Mouse (Mus musculus) midbrain, embryonic 11.5 days (tissue): ENCODE results near the gene Rnf40. TPM values are rescaled to one million over a fixed set of nuclear protein-coding genes. Genes with fewer than 3 reads are reported as not detected.
A peak's percentile ranks its signal among the peaks of the same experiment; 100 is the strongest.

Source experiments
- ATAC-seq: fragments of 200-750 bp; cut with Nextera tagmentation; 2 replicates; pipeline ENCODE4 v1.8.0; 2017; ENCODE audit warnings: moderate TSS enrichment, moderate library complexity; ENCODE audit not compliant: low FRiP score
- DNase-seq: peaks from one replicate; pipeline ENCODE4 v3.0.0; 2015; ENCODE audit warnings: low spot score; ENCODE audit errors: missing footprints
- H3K27ac ChIP-seq: fragments of 300-500 bp; sonication (generic); 2 replicates; pipeline ENCODE4 v1.5.1; 2014; ENCODE audit warnings: low read depth, low read length
- H3K27me3 ChIP-seq: fragments of 300-500 bp; sonication (generic); 2 replicates; pipeline ENCODE4 v1.6.1; 2014; ENCODE audit warnings: mild to moderate bottlenecking, low read length, moderate library complexity, mixed read lengths; ENCODE audit not compliant: control insufficient read depth, insufficient read depth
- H3K36me3 ChIP-seq: fragments of 300-500 bp; sonication (generic); 2 replicates; pipeline ENCODE4 v1.6.1; 2014; ENCODE audit warnings: mild to moderate bottlenecking, low read length, moderate library complexity, mixed read lengths; ENCODE audit not compliant: control insufficient read depth, insufficient read depth
- H3K4me1 ChIP-seq: fragments of 300-500 bp; sonication (generic); 2 replicates; pipeline ENCODE4 v1.6.1; 2014; ENCODE audit warnings: low read length; ENCODE audit not compliant: control insufficient read depth, insufficient read depth
- H3K4me2 ChIP-seq: fragments of 300-500 bp; sonication (generic); 2 replicates; pipeline ENCODE4 v1.6.1; 2014; ENCODE audit warnings: mild to moderate bottlenecking, moderate library complexity
- H3K4me3 ChIP-seq: fragments of 300-500 bp; sonication (generic); 2 replicates; pipeline ENCODE4 v1.5.1; 2014; ENCODE audit warnings: low read depth, low read length
- H3K9ac ChIP-seq: fragments of 300-500 bp; sonication (generic); 2 replicates; pipeline ENCODE4 v1.6.1; 2014; ENCODE audit warnings: low read length
- H3K9me3 ChIP-seq: fragments of 300-500 bp; sonication (generic); 2 replicates; pipeline ENCODE4 v1.6.1; 2016; ENCODE audit warnings: low read length; ENCODE audit not compliant: control insufficient read depth
- WGBS: fragments of 180-500 bp; shearing (Covaris S2); extraction: QIAGEN DNeasy Blood & Tissue Kit; methylation state at CpG from one replicate; pipeline ENCODE4 v1.1.7; 2014; 5-methylcytosine and 5-hydroxymethylcytosine counted together
- polyA plus RNA-seq: library from polyadenylated mRNA; unstranded; fragments of >200 nt; fragmentation: Nextera tagmentation; extraction: Ambion mirVana; gene quantifications from 2 replicates; pipeline ENCODE4 v1.2.1, GENCODE M21; 2014

Rnf40 gene
- polyA plus RNA-seq, 1 experiment from 2014 or later, result 39.2 TPM

- H3K4me2 ChIP-seq, result no peak overlapping the region
- WGBS, result 75% methylated on average over 2 of the region's 3 CpGs
- H3K27me3 ChIP-seq, result no peaks in the 10 kb centered on the region
These were observed 63.1 kb downstream of the Rnf40 start for GRCm38 (mm10) chr7:127651624-127652023.

DNA sequence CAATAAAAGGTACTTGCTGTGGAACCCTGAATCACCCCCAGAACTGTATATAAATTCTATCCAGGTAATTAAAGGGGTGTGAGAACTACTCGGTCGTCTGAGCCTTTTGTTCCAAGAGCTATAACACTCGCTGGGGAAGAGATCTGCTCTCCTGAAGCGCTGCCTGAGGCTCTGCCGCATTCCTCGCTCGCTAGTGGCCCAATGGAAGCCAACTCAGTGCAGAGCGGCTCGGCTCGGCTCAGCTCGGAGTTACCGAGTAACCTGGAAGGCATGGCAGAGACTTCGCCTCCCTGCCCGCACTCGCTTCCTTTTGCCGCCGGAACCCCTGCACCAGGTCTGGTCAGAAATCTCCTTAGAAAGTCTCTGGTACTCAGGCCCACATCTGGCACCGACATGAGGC lies 63.5 kb downstream of the Rnf40 start:
- DNase-seq, result no peak
- H3K27ac ChIP-seq, result no peak overlapping the region
- peak overlapping the region; percentile 30; the same call in 1 of the 2 replicates for H3K9ac ChIP-seq
- H3K27me3 ChIP-seq, result no peaks in the 10 kb centered on the region
- WGBS, result 17% methylated on average over 18 of the region's 18 CpGs
- no peaks in the 10 kb centered on the region for H3K36me3 ChIP-seq
- no peak overlapping the region for H3K4me2 ChIP-seq
- no peaks in the 10 kb centered on the region for H3K4me1 ChIP-seq
- H3K4me3 ChIP-seq, result no peak overlapping the region
- H3K9me3 ChIP-seq, result no peaks in the 10 kb centered on the region
- no peak for ATAC-seq

More at GRCm38 (mm10) chr7:127651624-127652023, 63.1 kb downstream of the Rnf40 start:
- ATAC-seq (no peak), DNase-seq (no peak)
- no peak overlapping the region for H3K4me3 ChIP-seq
- no peaks in the 10 kb centered on the region for H3K36me3 ChIP-seq
- no peaks in the 10 kb centered on the region for H3K9me3 ChIP-seq
- H3K27ac ChIP-seq, result no peak overlapping the region
- H3K4me1 ChIP-seq, result no peaks in the 10 kb centered on the region
- H3K9ac ChIP-seq, result no peak overlapping the region

- DNase-seq (no peak), ATAC-seq (no peak)
- Histone ChIP-seq H3K36me3 (no peaks in the 10 kb centered on the region), H3K4me3 (no peak overlapping the region), H3K4me1 (no peaks in the 10 kb centered on the region), H3K4me2 (no peak overlapping the region), H3K9me3 (no peaks in the 10 kb centered on the region), H3K27ac (no peak overlapping the region), H3K27me3 (no peaks in the 10 kb centered on the region), H3K9ac (no peak overlapping the region)
- 80% methylated on average over 10 of the region's 10 CpGs for WGBS
These were observed 65.8 kb downstream of the Rnf40 start for GRCm38 (mm10) chr7:127654318-127654717.

Other genes starting within 250 kb of the Rnf40 start
- gene Zfp768, start 243.2 kb upstream of the Rnf40 start, polyA plus RNA-seq, result 5.8 and 7.5 TPM in 2 replicates
- 6.4 and 6.5 TPM in 2 replicates for gene Zfp747, start 212.7 kb upstream of the Rnf40 start, polyA plus RNA-seq
- 6.1 and 6.5 TPM in 2 replicates for gene 9130019O22Rik, start 201.6 kb upstream of the Rnf40 start, polyA plus RNA-seq
- gene E430018J23Rik, start 195.1 kb upstream of the Rnf40 start, polyA plus RNA-seq, result 5.0 and 6.4 TPM in 2 replicates
- 6.8 and 7.1 TPM in 2 replicates for gene Zfp764, start 181.9 kb upstream of the Rnf40 start, polyA plus RNA-seq
- 32.7 and 34.5 TPM in 2 replicates for gene Zfp688, start 166.7 kb upstream of the Rnf40 start, polyA plus RNA-seq
- 12.6 and 15.0 TPM in 2 replicates for gene Zfp689, start 139.6 kb upstream of the Rnf40 start, polyA plus RNA-seq
- 70.3 and 72.4 TPM in 2 replicates for gene Prr14, start 129.2 kb upstream of the Rnf40 start, polyA plus RNA-seq
- gene Fbrs, start 109.6 kb upstream of the Rnf40 start, polyA plus RNA-seq, result 9.8 and 10.7 TPM in 2 replicates
- gene Srcap, start 76.8 kb upstream of the Rnf40 start, polyA plus RNA-seq, result 49.6 and 52.1 TPM in 2 replicates
- gene Gm42715, start 69.2 kb upstream of the Rnf40 start, polyA plus RNA-seq, result 19.2 and 20.2 TPM in 2 replicates
- gene Tmem265, start 27.4 kb upstream of the Rnf40 start, polyA plus RNA-seq, result 4.0 and 8.4 TPM in 2 replicates
- 55.1 and 56.2 TPM in 2 replicates for gene Phkg2, start 15.4 kb upstream of the Rnf40 start, polyA plus RNA-seq
- 13.4 and 15.8 TPM in 2 replicates for gene Ccdc189, start 172 bp upstream of the Rnf40 start, polyA plus RNA-seq
- gene Zfp629, start 27.0 kb downstream of the Rnf40 start, polyA plus RNA-seq, result 32.1 and 34.4 TPM in 2 replicates
- gene Bcl7c, start 120.2 kb downstream of the Rnf40 start, polyA plus RNA-seq, result 44.3 and 52.2 TPM in 2 replicates
- gene Ctf1, start 124.0 kb downstream of the Rnf40 start, polyA plus RNA-seq, result 4.0 and 4.6 TPM in 2 replicates
- gene Ctf2, start 143.4 kb downstream of the Rnf40 start, polyA plus RNA-seq, result 0.12 TPM in 1 of 2 replicates, not detected in the other
- gene Fbxl19, start 155.8 kb downstream of the Rnf40 start, polyA plus RNA-seq, result 8.3 and 9.3 TPM in 2 replicates
- 6.1 and 6.3 TPM in 2 replicates for gene Orai3, start 181.0 kb downstream of the Rnf40 start, polyA plus RNA-seq
- gene Setd1a, start 187.9 kb downstream of the Rnf40 start, polyA plus RNA-seq, result 19.0 and 22.1 TPM in 2 replicates
- gene Gm49388, start 196.8 kb downstream of the Rnf40 start, polyA plus RNA-seq, result not detected in 2 replicates
- gene Hsd3b7, start 211.8 kb downstream of the Rnf40 start, polyA plus RNA-seq, result 7.9 and 8.2 TPM in 2 replicates
- 10.1 and 12.2 TPM in 2 replicates for gene Stx4a, start 235.5 kb downstream of the Rnf40 start, polyA plus RNA-seq
- 6.9 and 8.4 TPM in 2 replicates for gene Stx1b, start 235.8 kb downstream of the Rnf40 start, polyA plus RNA-seq